Mouse (Mus musculus) hindbrain, embryonic 15.5 days (tissue): ENCODE results near the gene Aplnr. TPM values are rescaled to one million over a fixed set of nuclear protein-coding genes. Genes with fewer than 3 reads are reported as not detected.

Source experiments
- ATAC-seq: fragments of 200-750 bp; cut with Nextera tagmentation; 2 replicates; pipeline ENCODE4 v1.8.0; 2017; ENCODE audit warnings: low read depth, moderate number of reproducible peaks, moderate TSS enrichment; ENCODE audit not compliant: low FRiP score
- H3K27ac ChIP-seq: fragments of 300-500 bp; sonication (generic); replicated peaks from 2 replicates; pipeline ENCODE4 v1.5.1; 2015; ENCODE audit warnings: mild to moderate bottlenecking, inconsistent platforms
- H3K27me3 ChIP-seq: fragments of 300-500 bp; sonication (generic); 2 replicates; pipeline ENCODE4 v1.6.1; 2015; ENCODE audit warnings: control low read depth, inconsistent platforms
- H3K36me3 ChIP-seq: fragments of 300-500 bp; sonication (generic); 2 replicates; pipeline ENCODE4 v1.6.1; 2015; ENCODE audit warnings: control low read depth, inconsistent platforms
- H3K4me1 ChIP-seq: fragments of 300-500 bp; sonication (generic); replicated peaks from 2 replicates; pipeline ENCODE4 v1.6.1; 2015; ENCODE audit warnings: control low read depth, inconsistent platforms
- H3K4me2 ChIP-seq: fragments of 300-500 bp; sonication (generic); 2 replicates; pipeline ENCODE4 v1.6.1; 2015; ENCODE audit warnings: moderate library complexity, mild to moderate bottlenecking, inconsistent platforms
- H3K4me3 ChIP-seq: fragments of 300-500 bp; sonication (generic); 2 replicates; pipeline ENCODE4 v1.5.1; 2015; ENCODE audit warnings: mild to moderate bottlenecking, inconsistent platforms
- H3K9ac ChIP-seq: fragments of 300-500 bp; sonication (generic); 2 replicates; pipeline ENCODE4 v1.6.1; 2015; ENCODE audit warnings: inconsistent platforms
- H3K9me3 ChIP-seq: fragments of 300-500 bp; sonication (generic); 2 replicates; pipeline ENCODE4 v1.6.1; 2016; ENCODE audit warnings: control low read depth, inconsistent platforms
- WGBS: fragments of 180-500 bp; shearing (Covaris S2); methylation state at CpG from one replicate; pipeline ENCODE4 v1.1.7; 2015; 5-methylcytosine and 5-hydroxymethylcytosine counted together
- polyA plus RNA-seq: library from polyadenylated mRNA; unstranded; fragments of >200 nt; fragmentation: Nextera tagmentation; extraction: Ambion mirVana; gene quantifications from 2 replicates; pipeline ENCODE4 v1.2.1, GENCODE M21; 2015

Aplnr gene
- 30.5 and 31.6 TPM in 2 replicates for polyA plus RNA-seq

DNA sequence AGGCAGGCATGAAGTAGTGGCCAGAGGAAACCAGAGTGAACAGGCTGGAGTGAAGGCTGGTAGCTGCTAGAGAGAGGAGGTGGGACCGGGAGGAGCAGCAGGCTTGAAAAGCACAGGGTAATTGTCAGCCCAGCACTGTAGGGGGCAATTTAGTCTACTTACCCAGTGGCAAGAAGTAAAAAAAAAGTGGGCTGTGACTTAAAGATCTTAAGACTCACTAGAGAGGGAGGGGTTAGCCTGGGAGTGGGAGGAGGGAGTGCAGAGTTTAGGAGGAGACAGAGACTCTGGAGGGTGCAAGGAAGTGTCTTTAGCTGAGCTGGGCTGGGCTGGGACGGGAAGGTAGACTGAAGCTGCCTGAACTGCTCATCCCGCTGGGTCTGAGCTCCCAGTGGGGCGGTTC is at the start of gene Aplnr:
Aplnr (plus strand) TSS at position 137 of the 400 bp plus-strand sequence.
- no peak within 1 kb of the TSS for H3K9ac ChIP-seq
- H3K4me2 ChIP-seq = no peak within 1 kb of the TSS
- 4% methylated on average over 4 of the region's 4 CpGs for WGBS
- no peaks in the 10 kb centered on the region for H3K9me3 ChIP-seq
- no peak within 1 kb of the TSS for H3K27ac ChIP-seq
- no peaks in the 10 kb centered on the region for H3K4me1 ChIP-seq
- H3K36me3 ChIP-seq = no peaks in the 10 kb centered on the region
- 0 out of 2 replicates have a peak within 1 kb of the TSS, but pooled peaks have one; percentile 11 for H3K4me3 ChIP-seq
- H3K27me3 ChIP-seq = no peaks in the 10 kb centered on the region
- no peak for ATAC-seq

DNA sequence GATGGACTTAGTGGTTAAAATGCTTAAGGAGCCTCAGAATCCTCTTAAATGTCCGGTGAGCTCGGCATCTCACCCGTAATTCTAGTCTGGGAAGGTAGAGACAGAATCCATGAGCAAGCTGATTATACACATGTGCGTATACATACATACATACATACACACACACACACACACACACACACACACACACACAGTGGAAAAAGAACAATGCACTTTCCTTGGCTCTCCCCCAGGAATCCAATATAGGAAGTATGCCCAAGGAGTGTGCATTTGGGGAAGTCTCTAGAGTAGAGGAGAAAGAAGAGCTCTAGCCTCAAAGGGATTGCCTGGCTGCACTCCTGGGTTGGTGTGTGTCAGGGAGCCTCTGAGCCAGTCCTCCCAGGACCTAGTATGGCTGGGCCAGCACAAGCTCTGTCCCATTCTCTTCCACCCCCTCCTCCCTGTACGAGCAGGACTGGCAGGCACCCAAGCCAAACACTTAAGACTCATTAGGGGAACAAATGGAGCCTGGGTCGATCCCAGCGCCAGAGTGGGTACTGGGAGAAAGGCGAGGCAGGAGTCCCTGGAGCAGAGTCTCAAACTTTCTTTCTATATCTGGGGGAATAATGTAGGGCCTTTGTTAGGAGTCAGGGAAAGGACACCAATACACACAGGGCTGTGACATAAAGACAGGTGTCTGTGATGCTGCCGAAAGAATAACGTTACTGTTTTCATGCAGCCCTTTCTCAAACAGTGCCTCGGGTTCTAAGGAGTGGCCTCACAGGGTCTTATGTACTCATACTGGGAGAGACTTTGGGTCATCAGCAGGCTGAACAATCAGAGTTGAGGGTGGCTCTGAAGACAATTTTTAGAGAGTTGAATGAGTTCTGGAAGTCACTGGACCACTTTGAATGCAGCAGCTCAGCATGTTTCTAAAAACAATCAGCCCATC is 47.0 kb upstream of the Aplnr start:
- Histone ChIP-seq H3K4me1 (no peaks in the 10 kb centered on the region; the same call in 1 of the 2 replicates), H3K4me3 (no peak overlapping the region), H3K27me3 (no peaks in the 10 kb centered on the region), H3K4me2 (no peak overlapping the region), H3K9me3 (no peaks in the 10 kb centered on the region), H3K27ac (no peak overlapping the region), H3K9ac (no peak overlapping the region), H3K36me3 (0 out of 2 replicates have a peak, but pooled peaks cover 4% of the 10 kb centered on the region)
- WGBS = 59% methylated on average over 11 of the region's 11 CpGs
- ATAC-seq = peak; percentile 86; the same call in 1 of the 2 replicates

DNA sequence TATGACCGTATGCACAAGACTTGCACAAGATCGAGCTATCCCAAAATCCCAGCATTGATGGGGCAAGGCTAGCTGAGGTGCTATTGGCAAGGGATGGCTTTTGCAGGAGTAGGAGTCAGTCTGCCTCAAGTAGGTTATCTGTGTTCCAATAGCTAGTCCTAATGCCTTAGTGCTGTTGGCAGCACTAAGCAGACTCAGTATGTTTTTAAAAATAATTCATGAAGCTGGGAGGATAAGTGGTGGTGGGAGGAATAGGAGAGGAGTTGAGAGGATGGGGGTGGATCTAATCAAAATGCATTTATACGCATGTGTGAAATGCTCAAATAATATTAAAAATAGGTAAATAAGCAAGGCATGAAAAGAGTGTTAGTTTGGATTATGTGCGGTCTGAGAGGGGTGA is 44.7 kb upstream of the Aplnr start:
- ATAC-seq = no peak
- Histone ChIP-seq H3K9me3 (no peaks in the 10 kb centered on the region), H3K9ac (no peak overlapping the region), H3K4me3 (no peak overlapping the region), H3K4me1 (no peaks in the 10 kb centered on the region; the same call in 1 of the 2 replicates), H3K27me3 (no peaks in the 10 kb centered on the region), H3K4me2 (no peak overlapping the region), H3K27ac (no peak overlapping the region), H3K36me3 (no peaks in the 10 kb centered on the region)
- 98% methylated on average over 4 of the region's 4 CpGs for WGBS

DNA sequence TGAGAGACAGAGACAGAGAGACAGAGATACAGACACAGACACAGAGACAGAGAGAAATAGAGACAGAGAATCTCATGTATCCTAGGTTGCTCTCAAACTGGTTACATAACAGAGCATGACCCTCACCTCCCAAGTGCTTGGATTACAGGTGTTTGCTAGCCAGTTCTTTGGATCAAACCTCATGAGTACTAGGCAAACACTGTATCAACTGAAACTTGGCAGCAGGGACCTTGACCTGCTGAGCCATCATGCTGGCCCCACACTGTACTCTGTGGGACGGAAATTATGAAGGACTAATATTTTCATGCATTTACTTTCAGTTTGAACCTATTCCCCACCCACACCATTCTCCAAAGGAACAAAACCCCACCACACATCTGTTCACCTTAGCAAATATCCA is 42.6 kb upstream of the Aplnr start:
- no peak for ATAC-seq
- Histone ChIP-seq H3K4me3 (no peak overlapping the region), H3K4me2 (no peak overlapping the region), H3K27me3 (no peaks in the 10 kb centered on the region), H3K4me1 (no peaks in the 10 kb centered on the region; the same call in 1 of the 2 replicates), H3K9me3 (no peaks in the 10 kb centered on the region), H3K9ac (no peak overlapping the region), H3K27ac (no peak overlapping the region), H3K36me3 (no peaks in the 10 kb centered on the region)
- WGBS = 97% methylated on average over 1 of the region's 1 CpGs

DNA sequence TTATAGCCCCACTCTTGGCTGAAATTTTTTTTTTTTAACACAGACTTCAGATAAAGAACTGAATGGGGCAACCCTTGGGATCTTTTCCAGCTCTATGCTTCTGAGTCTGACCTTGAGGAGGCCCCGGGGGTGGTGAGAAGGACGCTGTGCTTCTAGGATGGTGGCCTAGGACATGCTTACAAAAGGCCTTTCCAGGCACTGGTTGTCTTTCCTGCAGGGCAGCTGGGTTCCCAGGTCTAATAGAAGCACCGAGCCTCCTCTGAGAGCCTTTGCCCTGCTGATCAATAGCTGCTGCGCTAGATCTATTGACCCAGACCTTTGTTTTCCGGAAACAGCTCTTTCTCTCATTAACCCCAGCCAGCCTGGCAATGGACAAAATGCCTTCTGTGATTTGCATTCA is 40.1 kb upstream of the Aplnr start:
- no peaks in the 10 kb centered on the region for H3K4me1 ChIP-seq
- H3K27ac ChIP-seq = no peak overlapping the region
- no peaks in the 10 kb centered on the region for H3K36me3 ChIP-seq
- no peak overlapping the region for H3K4me3 ChIP-seq
- 23% methylated on average over 5 of the region's 5 CpGs for WGBS
- H3K4me2 ChIP-seq = no peak overlapping the region
- no peak overlapping the region for H3K9ac ChIP-seq
- no peaks in the 10 kb centered on the region for H3K9me3 ChIP-seq
- no peaks in the 10 kb centered on the region for H3K27me3 ChIP-seq
- ATAC-seq = no peak

DNA sequence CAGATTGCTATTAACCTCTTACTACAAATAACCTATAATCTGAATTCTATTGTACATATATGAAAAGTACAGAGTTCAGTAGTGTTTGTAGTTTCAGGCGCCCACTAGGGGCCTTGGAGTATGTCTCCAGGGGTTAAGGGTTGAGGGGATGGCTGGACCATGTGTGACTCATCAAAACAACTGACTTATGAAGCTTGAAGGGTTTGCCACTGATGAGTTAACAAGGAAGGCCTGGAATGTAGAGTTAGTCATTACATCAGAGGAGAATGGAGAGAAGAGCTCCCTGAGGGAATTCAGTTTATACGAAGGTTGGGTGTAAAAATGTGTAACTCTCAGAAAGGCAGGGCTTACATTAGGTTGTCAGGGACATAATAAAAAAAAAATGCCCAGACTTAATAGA is 38.0 kb upstream of the Aplnr start:
- Histone ChIP-seq H3K4me1 (no peaks in the 10 kb centered on the region), H3K27ac (no peak overlapping the region), H3K27me3 (no peaks in the 10 kb centered on the region), H3K9me3 (no peaks in the 10 kb centered on the region), H3K36me3 (no peaks in the 10 kb centered on the region), H3K4me3 (no peak overlapping the region), H3K4me2 (no peak overlapping the region), H3K9ac (no peak overlapping the region)
- ATAC-seq = no peak
- WGBS = 77% methylated on average over 2 of the region's 2 CpGs

DNA sequence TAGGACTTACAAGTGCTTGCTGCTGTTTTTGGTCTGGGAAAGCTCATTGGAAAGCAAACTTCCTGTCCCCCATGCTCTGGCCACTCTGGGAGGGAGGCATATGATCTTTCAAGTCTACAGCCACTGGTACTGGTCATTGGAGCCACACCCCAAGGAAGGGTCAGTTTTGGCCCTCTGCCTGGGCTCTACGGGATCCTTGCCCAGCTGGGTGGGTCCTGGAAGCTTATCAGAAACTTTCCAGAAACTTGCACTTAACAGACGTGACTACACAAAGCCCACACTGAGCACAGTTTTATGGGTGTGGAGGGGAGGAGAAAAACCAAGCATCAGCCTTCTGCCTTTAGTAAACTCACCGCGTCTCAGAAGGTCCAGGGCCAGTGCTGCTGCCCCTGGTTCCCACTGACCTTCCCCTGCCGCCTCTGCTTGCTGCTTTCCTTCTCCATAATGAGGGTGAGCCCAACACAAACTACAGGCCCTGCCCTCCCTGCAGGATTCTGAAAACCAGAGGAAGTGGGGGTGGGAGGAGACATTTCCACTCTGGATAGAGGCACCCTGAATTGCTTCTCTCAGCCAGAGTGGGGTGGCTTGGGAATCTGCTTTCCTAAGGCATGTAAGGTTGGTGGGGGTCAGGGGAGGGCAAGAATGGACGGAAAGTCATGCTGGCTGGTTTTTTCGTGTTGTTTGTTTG is 37.1 kb upstream of the Aplnr start:
- Histone ChIP-seq H3K36me3 (no peaks in the 10 kb centered on the region), H3K4me2 (no peak overlapping the region), H3K27me3 (no peaks in the 10 kb centered on the region), H3K4me1 (no peaks in the 10 kb centered on the region), H3K27ac (no peak overlapping the region), H3K4me3 (no peak overlapping the region), H3K9me3 (no peaks in the 10 kb centered on the region), H3K9ac (no peak overlapping the region)
- 0 out of 2 replicates have a peak, but pooled peaks have one; percentile 16 for ATAC-seq
- 76% methylated on average over 7 of the region's 7 CpGs for WGBS

DNA sequence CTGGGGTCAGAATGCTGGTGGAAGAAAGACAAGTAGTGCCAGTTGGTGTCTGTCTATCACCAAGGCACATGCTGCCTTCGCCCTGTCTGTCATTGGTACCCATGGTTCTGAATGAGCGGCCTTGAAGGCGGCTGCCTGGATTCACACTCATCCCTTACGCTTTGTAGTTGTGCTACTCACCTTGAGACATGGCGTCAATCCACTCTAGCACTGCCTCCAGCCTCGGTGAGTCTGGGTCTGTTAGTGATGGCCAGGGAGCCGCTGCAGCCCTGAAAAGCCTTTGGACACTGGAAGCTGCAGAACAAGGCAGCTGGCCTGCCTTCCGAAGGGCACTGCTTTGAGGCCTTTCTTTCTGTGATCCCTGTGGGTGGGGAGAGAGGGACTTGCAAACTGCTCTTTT is 32.8 kb upstream of the Aplnr start:
- 81% methylated on average over 8 of the region's 8 CpGs for WGBS
- Histone ChIP-seq H3K27me3 (no peaks in the 10 kb centered on the region), H3K27ac (no peak overlapping the region), H3K9me3 (no peaks in the 10 kb centered on the region), H3K4me2 (no peak overlapping the region), H3K4me1 (no peaks in the 10 kb centered on the region), H3K36me3 (no peaks in the 10 kb centered on the region), H3K9ac (no peak overlapping the region), H3K4me3 (no peak overlapping the region)
- no peak for ATAC-seq

DNA sequence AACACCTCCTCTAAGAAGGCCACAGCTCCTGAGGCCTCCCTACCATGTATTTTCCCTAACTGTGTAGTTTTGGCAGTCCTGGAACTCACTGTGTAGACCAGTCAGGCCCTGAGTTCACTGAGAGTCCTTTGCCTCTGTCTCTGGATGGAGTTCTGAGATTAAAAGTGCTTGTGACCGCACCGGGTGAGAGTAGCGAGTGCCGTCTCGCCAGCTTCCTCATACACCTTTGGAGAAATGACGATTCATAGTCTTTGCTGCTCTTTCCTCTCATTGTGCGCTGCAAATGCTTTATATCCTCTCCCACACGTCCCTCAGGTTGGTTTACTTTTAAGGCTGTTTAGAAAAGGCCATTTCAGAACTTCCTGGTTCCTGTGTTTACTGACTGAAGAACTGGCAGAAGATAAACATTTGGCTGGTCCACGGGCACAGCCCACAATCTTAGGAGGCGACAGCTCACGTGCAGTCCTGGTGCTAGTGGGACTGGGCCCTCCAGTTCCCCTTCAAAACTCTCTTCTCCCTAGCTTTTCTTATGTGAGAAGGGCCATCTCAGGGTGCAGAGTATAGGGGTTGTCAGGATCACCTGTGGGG is 30.5 kb upstream of the Aplnr start:
- Histone ChIP-seq H3K4me1 (no peaks in the 10 kb centered on the region), H3K36me3 (no peaks in the 10 kb centered on the region), H3K9ac (no peak overlapping the region), H3K4me3 (no peak overlapping the region), H3K9me3 (no peaks in the 10 kb centered on the region), H3K27me3 (no peaks in the 10 kb centered on the region), H3K27ac (no peak overlapping the region), H3K4me2 (no peak overlapping the region)
- ATAC-seq = no peak
- 84% methylated on average over 11 of the region's 11 CpGs for WGBS

DNA sequence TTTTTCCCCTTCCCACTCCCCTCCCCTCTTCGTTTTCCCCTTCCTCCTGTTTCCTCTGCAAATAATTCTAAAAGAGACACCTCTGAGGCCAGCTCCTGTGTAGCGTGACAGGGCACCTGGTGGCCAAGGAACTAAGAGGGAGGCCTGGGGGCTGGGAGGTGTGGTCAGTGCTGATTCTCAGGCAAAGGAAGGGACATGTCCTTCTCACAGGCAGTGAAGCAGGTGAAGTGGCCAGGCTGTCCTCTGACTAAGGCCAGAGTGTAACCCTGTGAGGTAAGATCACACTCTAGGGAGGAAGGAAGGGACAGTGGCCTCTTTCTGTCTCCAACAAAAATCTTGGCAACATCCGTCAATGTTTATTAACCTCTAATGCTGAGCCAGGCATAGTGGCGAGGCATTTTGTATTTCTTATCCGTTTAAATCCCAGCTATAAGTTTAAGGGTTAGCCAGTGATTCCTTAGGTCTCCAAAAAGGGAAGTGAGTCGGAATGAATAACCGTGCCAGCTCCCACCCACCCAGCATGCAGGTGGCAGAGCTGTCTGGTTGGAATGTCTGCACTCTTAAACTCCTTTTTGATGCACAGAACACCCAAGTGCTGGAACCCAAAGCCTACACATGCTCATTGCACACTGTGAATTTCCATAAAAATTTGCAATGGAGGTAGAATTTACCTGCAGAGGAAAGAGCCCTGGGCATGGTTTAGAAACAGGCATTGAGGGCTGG is 29.8 kb upstream of the Aplnr start:
- Histone ChIP-seq H3K4me1 (no peaks in the 10 kb centered on the region), H3K4me3 (no peak overlapping the region), H3K9ac (no peak overlapping the region), H3K9me3 (no peaks in the 10 kb centered on the region), H3K4me2 (no peak overlapping the region), H3K36me3 (no peaks in the 10 kb centered on the region), H3K27ac (no peak overlapping the region), H3K27me3 (no peaks in the 10 kb centered on the region)
- WGBS = 71% methylated on average over 7 of the region's 7 CpGs
- no peak for ATAC-seq

DNA sequence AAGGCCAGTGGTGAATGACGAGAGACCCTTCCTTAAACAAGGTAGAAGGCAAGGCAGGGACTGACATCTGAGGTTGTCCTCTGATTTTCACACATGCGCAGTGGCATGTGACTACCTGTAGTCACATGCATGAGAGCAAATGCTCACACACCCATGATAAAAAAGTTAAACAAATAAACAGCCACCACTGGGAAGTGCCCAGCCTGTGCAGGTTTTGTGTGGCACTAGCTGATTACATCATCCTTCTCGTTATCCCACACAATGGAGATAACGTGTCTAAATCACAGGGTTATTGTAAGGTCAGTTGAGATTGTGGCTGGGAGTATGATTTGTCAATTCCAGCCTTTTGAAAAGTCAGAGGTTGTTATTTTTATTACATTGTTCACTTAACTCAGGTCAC is 29.1 kb upstream of the Aplnr start:
- Histone ChIP-seq H3K9me3 (no peaks in the 10 kb centered on the region), H3K27me3 (no peaks in the 10 kb centered on the region), H3K4me2 (no peak overlapping the region), H3K4me1 (no peaks in the 10 kb centered on the region), H3K36me3 (no peaks in the 10 kb centered on the region), H3K9ac (no peak overlapping the region), H3K27ac (no peak overlapping the region), H3K4me3 (no peak overlapping the region)
- ATAC-seq = no peak
- WGBS = 82% methylated on average over 4 of the region's 4 CpGs
